Mouse (Mus musculus): Measurements from ENCODE around the gene Gm49322. TPM values are rescaled to one million over a fixed set of nuclear protein-coding genes. Genes with fewer than 3 reads are reported as not detected.

The Gm49322 gene
- polyA plus RNA-seq, 1 experiment, result 1.9 TPM

DNA sequence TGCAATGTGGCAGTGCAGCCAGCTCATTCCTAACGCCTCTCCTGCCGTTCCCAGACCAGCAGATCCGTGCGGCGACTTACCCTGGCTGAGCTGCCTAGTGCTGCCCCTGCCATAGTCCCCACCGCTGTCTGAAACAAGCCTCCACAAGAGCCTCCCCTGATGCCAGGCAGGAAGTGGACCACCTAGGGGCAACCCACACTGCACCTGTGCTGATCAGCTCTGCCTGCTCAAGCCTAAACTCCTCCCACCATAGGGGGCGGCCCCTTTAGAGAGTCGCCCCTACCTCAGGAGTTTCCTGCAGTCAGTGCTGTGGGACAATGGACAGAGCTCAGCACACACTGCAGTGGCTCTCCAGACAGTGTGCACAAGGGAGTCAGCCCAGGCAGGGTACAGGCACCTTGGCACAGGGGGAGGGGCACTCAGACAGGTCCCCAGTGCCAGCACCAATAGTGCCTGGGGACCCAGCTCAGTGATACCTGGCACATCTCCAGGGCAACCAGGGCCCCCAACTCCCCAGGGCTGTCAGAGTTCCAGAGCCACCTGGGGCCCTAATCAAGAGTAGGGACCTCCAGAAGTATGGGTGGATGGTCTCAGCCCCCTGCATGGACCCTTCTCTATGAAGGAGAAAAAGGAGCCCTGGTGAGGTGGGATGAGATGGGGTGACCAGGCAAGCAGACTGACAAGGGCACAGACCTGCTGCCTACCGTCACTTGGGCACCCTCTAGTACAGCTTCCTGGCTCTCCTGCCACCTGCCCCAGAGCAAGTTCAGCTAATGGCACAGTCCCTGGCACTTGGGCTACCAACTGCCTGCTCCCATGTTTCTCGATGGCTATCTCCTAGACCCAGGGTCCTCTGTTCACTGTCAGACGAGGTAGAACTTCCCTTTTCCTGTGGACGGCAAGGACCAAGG, 20.9 kb upstream of the Gm49322 start:
- Histone ChIP-seq H3K27me3 (ENCODE audit: control insufficient read depth, insufficient read depth, low read length) (no peaks in the 10 kb centered on the region), H3K36me3 (ENCODE audit: control insufficient read depth, insufficient read depth, low read length) (no peaks in the 10 kb centered on the region), H3K27ac (ENCODE audit: control insufficient read depth, insufficient read depth, low read depth, low read length) (no peak overlapping the region), H3K4me3 (ENCODE audit: control insufficient read depth, low read depth, low read length) (peak overlapping the region; percentile 85), H3K4me1 (ENCODE audit: control insufficient read depth, insufficient read depth, low read length) (peaks cover 34% of the 10 kb centered on the region)
- TF ChIP-seq POLR2A (IDR thresholded peaks at IDR 0.05; ENCODE audit: control insufficient read depth, low read depth, low read length) (no peak), CTCF (IDR thresholded peaks at IDR 0.05; ENCODE audit: control insufficient read depth, insufficient read depth, insufficient replicate concordance, low read depth, low read length) (no peak)

DNA sequence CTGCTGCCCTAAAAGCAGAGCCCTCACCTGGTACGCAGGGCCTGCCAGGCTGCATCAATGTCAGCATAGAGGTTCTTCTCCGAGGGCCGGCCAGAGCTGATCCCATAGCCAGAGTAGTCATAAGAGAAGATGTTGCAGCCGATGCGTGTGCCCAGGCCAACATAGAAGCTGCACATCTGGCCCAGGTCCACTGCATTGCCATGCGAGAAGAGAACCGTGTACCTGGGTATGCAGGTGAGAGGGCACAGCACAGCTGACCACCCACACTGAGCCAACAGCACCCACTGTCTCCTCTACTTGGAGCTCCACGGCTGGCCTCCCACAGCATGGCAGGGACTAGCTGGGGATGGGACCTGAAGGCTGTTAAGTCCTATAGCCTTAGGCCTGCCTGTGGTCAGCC, 20.2 kb upstream of the Gm49322 start:
- Histone ChIP-seq H3K4me1 (ENCODE audit: control insufficient read depth, insufficient read depth, low read length) (peaks cover 34% of the 10 kb centered on the region), H3K36me3 (ENCODE audit: control insufficient read depth, insufficient read depth, low read length) (no peaks in the 10 kb centered on the region), H3K4me3 (ENCODE audit: control insufficient read depth, low read depth, low read length) (peak overlapping the region; percentile 85), H3K27me3 (ENCODE audit: control insufficient read depth, insufficient read depth, low read length) (no peaks in the 10 kb centered on the region), H3K27ac (ENCODE audit: control insufficient read depth, insufficient read depth, low read depth, low read length) (no peak overlapping the region)
- TF ChIP-seq POLR2A (IDR thresholded peaks at IDR 0.05; ENCODE audit: control insufficient read depth, low read depth, low read length) (0 out of 2 replicates have a peak, but pooled peaks have one; percentile 29), CTCF (IDR thresholded peaks at IDR 0.05; ENCODE audit: control insufficient read depth, insufficient read depth, insufficient replicate concordance, low read depth, low read length) (no peak)

DNA sequence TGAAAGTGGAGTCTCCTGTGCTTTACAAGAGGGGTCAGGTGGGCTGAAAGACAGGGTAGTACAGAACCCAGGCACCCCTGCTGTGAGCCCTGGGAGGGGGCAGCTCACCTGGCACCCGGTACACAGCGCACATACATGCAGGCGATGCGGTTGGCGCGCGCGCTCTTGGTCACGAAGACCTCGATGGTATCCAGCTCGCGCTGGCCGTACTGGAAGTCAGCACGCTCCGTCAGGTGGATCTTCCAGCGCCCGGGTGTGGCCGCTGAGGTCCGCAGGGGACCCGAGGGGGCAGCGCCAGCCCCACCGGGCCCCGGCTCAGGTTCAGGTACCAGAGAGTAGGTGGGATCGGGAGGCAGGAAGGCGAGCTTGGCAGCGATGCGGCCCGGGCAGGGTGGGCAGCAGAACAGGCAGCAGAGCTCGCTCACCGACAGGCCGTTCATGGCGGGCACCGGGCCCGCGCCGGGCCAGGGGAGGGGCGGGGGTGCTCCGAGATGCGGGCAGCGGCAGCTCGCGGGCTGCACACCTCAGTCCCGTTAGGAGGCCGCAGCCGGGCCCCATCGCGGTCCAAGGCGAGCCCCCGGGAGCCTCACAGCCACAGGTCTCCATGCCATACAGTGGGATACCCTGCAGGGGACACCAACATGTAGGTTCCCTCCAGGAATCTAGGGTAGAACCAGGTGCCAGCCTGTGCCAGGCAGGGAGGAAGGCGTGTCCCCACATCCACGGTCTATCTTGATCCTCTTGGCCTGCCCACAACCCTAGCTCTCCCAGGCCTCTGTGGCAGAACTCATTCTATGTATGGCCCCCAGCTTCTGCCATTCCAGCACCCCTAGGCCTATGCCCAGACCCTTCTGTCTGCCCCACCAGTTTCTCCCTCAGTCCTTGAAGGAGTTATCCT, 19.2 kb upstream of the Gm49322 start:
- H3K4me1 ChIP-seq (ENCODE audit: control insufficient read depth, insufficient read depth, low read length), result peaks cover 34% of the 10 kb centered on the region
- TF ChIP-seq CTCF (IDR thresholded peaks at IDR 0.05; ENCODE audit: control insufficient read depth, insufficient read depth, insufficient replicate concordance, low read depth, low read length), result no peak
- TF ChIP-seq POLR2A (IDR thresholded peaks at IDR 0.05; ENCODE audit: control insufficient read depth, low read depth, low read length), result no peak; the same call in 1 of the 2 replicates
- H3K27me3 ChIP-seq (ENCODE audit: control insufficient read depth, insufficient read depth, low read length), result no peaks in the 10 kb centered on the region
- H3K27ac ChIP-seq (ENCODE audit: control insufficient read depth, insufficient read depth, low read depth, low read length), result peak overlapping the region; percentile 73
- no peaks in the 10 kb centered on the region for H3K36me3 ChIP-seq (ENCODE audit: control insufficient read depth, insufficient read depth, low read length)
- peak overlapping the region; percentile 85 for H3K4me3 ChIP-seq (ENCODE audit: control insufficient read depth, low read depth, low read length)

DNA sequence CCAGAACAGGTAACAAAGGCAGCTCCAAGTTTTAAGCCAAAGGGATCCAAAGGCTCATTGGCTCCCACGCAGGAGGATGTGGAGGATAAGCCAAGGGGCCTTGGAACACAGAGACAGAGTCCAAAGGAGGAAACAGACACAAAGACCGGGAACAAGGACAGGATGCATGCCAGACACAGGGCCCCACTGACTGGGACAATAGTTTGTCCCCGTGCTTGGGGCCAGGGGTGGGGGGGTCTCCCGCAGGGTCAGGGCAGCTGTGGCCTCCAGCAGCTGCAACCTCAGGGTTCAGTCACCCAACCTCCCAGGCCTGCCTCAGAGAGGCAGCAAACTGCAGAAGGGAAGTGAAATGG, 18.5 kb upstream of the Gm49322 start:
- peak overlapping the region; percentile 85 for H3K4me3 ChIP-seq (ENCODE audit: control insufficient read depth, low read depth, low read length)
- TF ChIP-seq POLR2A (IDR thresholded peaks at IDR 0.05; ENCODE audit: control insufficient read depth, low read depth, low read length), result no peak
- TF ChIP-seq CTCF (IDR thresholded peaks at IDR 0.05; ENCODE audit: control insufficient read depth, insufficient read depth, insufficient replicate concordance, low read depth, low read length), result no peak

DNA sequence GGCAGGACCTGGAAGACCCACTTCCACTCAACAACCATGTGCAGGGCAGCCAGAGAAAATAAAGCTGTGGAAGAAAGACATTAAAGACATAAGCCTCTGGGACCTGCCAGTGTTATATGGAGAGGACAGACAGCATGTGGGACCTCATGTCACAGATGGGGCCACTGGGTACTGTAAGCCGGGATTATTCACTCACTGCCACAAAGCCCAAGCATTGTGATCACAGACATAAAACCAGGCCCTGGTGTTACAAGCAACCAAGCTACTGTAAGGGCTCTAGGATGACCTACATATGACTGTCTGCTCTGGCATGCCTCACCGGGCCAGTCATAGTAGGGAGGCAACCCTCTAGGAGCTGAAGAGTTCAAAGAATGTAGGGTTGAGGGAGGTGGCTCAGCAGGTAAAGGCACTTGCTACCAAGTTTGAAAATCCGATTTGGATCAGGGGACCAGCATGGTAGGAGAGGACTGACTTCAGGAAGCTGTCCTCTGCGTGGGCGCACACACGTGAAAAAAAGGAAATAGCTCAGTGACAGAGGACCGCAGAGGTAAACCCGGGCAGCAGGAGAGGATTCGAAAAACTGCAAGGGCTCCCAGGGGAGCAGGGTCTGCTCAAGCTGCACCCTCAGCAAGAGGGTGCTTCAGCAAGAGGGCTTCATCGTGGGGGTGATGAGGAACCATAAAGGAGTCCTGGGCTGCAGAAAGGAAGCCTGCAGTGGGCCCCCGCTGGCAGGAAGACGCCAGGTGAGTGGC, 16.5 kb upstream of the Gm49322 start:
- TF ChIP-seq CTCF (IDR thresholded peaks at IDR 0.05; ENCODE audit: control insufficient read depth, insufficient read depth, insufficient replicate concordance, low read depth, low read length) (no peak), POLR2A (IDR thresholded peaks at IDR 0.05; ENCODE audit: control insufficient read depth, low read depth, low read length) (no peak; the same call in 1 of the 2 replicates)
- H3K27me3 ChIP-seq (ENCODE audit: control insufficient read depth, insufficient read depth, low read length), result no peaks in the 10 kb centered on the region
- H3K4me1 ChIP-seq (ENCODE audit: control insufficient read depth, insufficient read depth, low read length), result peaks cover 30% of the 10 kb centered on the region
- H3K27ac ChIP-seq (ENCODE audit: control insufficient read depth, insufficient read depth, low read depth, low read length), result peak overlapping the region; percentile 83
- peak overlapping the region; percentile 93 for H3K4me3 ChIP-seq (ENCODE audit: control insufficient read depth, low read depth, low read length)
- H3K36me3 ChIP-seq (ENCODE audit: control insufficient read depth, insufficient read depth, low read length), result no peaks in the 10 kb centered on the region

More for the DNA sequence above, 18.5 kb upstream of the Gm49322 start:
- H3K36me3 ChIP-seq (ENCODE audit: control insufficient read depth, insufficient read depth, low read length), result no peaks in the 10 kb centered on the region
- no peaks in the 10 kb centered on the region for H3K27me3 ChIP-seq (ENCODE audit: control insufficient read depth, insufficient read depth, low read length)
- peaks cover 36% of the 10 kb centered on the region for H3K4me1 ChIP-seq (ENCODE audit: control insufficient read depth, insufficient read depth, low read length)
- peak overlapping the region; percentile 73; the same call in 1 of the 2 replicates for H3K27ac ChIP-seq (ENCODE audit: control insufficient read depth, insufficient read depth, low read depth, low read length)

DNA sequence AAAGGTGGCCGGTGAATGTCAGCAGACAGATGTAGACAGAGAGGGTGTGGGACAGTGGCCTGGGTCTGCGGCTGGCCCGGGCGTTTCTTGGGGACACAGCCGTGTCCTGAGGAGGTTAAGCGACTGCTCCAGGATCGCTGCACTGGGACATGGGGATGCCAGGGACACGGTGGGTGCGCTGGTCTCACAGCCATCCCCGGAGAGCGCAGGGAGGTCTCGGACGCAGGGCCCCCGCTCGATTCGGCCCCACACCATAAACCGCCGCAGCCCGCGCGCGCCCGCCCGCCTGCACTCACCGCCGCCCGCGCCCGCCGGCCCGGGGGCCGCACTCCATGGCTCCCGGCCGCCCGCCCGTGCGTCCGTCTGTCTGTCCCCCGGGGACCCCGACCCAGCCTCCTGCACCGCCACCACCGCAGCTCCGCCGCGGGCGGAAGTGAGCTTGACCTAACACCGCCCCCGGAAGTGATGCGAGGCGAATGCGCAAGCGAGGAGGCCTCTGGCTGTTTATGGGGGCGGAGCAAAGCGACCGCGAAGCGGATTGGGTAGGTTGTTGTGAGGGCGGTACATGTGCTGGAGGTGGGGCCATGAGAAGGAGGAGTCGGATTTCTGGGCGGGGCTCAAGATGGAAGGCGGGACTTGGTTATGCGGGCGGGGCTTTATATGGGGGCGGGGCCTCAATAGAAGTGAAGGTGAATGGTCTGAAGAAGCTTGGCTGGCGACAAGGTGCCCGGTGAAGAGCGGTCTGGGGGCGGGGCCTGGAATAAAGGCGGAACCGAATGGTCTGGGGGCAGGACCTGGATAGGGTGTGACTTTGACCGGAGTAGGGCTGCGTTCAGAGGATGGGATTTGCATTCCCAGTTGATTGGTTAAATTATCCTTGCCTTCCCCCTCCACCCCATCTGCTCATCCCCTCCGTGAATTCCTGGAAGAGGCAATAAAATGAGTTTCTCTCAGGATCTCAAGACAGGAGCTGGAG, 15.7 kb upstream of the Gm49322 start, which contains the start of gene Abhd17a:
Abhd17a (minus strand) TSS at position 463 of the 976 bp plus-strand sequence.
- H3K27ac ChIP-seq (ENCODE audit: control insufficient read depth, insufficient read depth, low read depth, low read length), result peak within 1 kb of the TSS; percentile 83
- H3K27me3 ChIP-seq (ENCODE audit: control insufficient read depth, insufficient read depth, low read length), result no peaks in the 10 kb centered on the region
- H3K4me3 ChIP-seq (ENCODE audit: control insufficient read depth, low read depth, low read length), result peak within 1 kb of the TSS; percentile 93
- H3K36me3 ChIP-seq (ENCODE audit: control insufficient read depth, insufficient read depth, low read length), result no peaks in the 10 kb centered on the region
- TF ChIP-seq POLR2A (IDR thresholded peaks at IDR 0.05; ENCODE audit: control insufficient read depth, low read depth, low read length) (peak; percentile 92), CTCF (IDR thresholded peaks at IDR 0.05; ENCODE audit: control insufficient read depth, insufficient read depth, insufficient replicate concordance, low read depth, low read length) (no peak)
- peaks cover 25% of the 10 kb centered on the region for H3K4me1 ChIP-seq (ENCODE audit: control insufficient read depth, insufficient read depth, low read length)
